Mouse (Mus musculus) urinary bladder, postnatal 14 days (tissue): ENCODE measurements around the gene Olfr2.
"Not testable (repeated sequence)": the region's sequence is repeated elsewhere in the genome, so short reads cannot be mapped to it uniquely, and the experiment has no call there.

Experiments
- DNase-seq: peaks from one replicate; pipeline ENCODE4 v3.0.0; 2021; ENCODE audit warnings: low spot score

Olfr2 gene

GRCm38 (mm10) chr7:107005972-107006371, at the start of gene Olfr2:
Gene Olfr2, minus strand, starts transcription at chr7:107006072.
- DNase-seq, result no peak

- DNase-seq, result no peak
These were observed 41.7 kb upstream of the Olfr2 start for GRCm38 (mm10) chr7:107047578-107047977.

- peak; percentile 12 for DNase-seq
These were observed 40.0 kb upstream of the Olfr2 start for GRCm38 (mm10) chr7:107045833-107046232.

- DNase-seq, result no peak
These were observed 38.5 kb upstream of the Olfr2 start for GRCm38 (mm10) chr7:107044407-107044806.

GRCm38 (mm10) chr7:107043136-107043535, 37.3 kb upstream of the Olfr2 start:
- DNase-seq, result no peak

GRCm38 (mm10) chr7:107039934-107040563, 34.2 kb upstream of the Olfr2 start:
- DNase-seq, result no peak

GRCm38 (mm10) chr7:107030874-107031273, 25.0 kb upstream of the Olfr2 start, which contains the start of gene Olfr713:
Gene Olfr713, plus strand, starts transcription at chr7:107031174.
- no peak for DNase-seq

GRCm38 (mm10) chr7:107004169-107004568, 1.7 kb downstream of the Olfr2 start:
- no peak for DNase-seq

GRCm38 (mm10) chr7:107000798-107001197, 5.1 kb downstream of the Olfr2 start:
- no peak for DNase-seq

- DNase-seq, result no peak
These were observed 20.6 kb downstream of the Olfr2 start for GRCm38 (mm10) chr7:106985236-106985635.

GRCm38 (mm10) chr7:106975353-106975752, 30.5 kb downstream of the Olfr2 start, which contains the start of gene Olfr711:
Gene Olfr711, minus strand, starts transcription at chr7:106975453.
- no peak for DNase-seq

GRCm38 (mm10) chr7:106967503-106967902, 38.4 kb downstream of the Olfr2 start:
- not testable (repeated sequence) for DNase-seq

GRCm38 (mm10) chr7:106963837-106964236, 42.0 kb downstream of the Olfr2 start, which contains the start of gene Olfr6:
Gene Olfr6, minus strand, starts transcription at chr7:106963937.
- no peak for DNase-seq

GRCm38 (mm10) chr7:106948212-106948611, 57.7 kb downstream of the Olfr2 start, which contains the start of gene Olfr710:
Gene Olfr710, minus strand, starts transcription at chr7:106948312.
- no peak for DNase-seq
